Mouse (Mus musculus) layer of hippocampus, adult 8-10 months (tissue): ENCODE measurements around the gene Traf7. TPM values are rescaled to one million over a fixed set of nuclear protein-coding genes. Genes with fewer than 3 reads are reported as not detected.

Source experiments
- total RNA-seq, 4 experiments: library from RNA; stranded (reverse); gene quantifications; 2 replicates each; pipeline ENCODE4 v1.2.4; 2022

The Traf7 gene
- total RNA-seq, 4 experiments from 2014 or later, result 82.9 to 106 (median 97.4) TPM

Other genes starting within 250 kb of the Traf7 start
- gene Abca17, start 176.9 kb downstream of the Traf7 start, total RNA-seq, result 1 to 10 TPM in 1 of 4 experiments, under 1 TPM in 3; 0.49 to 1.1 (median 0.75) TPM
- 10 to 100 TPM; 63.7 to 69.3 (median 67.1) TPM for gene Abca3, start 176.0 kb downstream of the Traf7 start, total RNA-seq
- 100 to 1,000 TPM; 122 to 134 (median 134) TPM for gene Rnps1, start 113.4 kb downstream of the Traf7 start, total RNA-seq
- 10 to 100 TPM; 23.1 to 33.9 (median 27.9) TPM for gene Eci1, start 101.3 kb downstream of the Traf7 start, total RNA-seq
- gene Dnase1l2, start 84.8 kb downstream of the Traf7 start, total RNA-seq, result 10 to 100 TPM in 1 of 4 experiments, 1 to 10 TPM in 3; 5.8 to 12.1 (median 8.2) TPM
- gene E4f1, start 57.6 kb downstream of the Traf7 start, total RNA-seq, result 10 to 100 TPM; 31.0 to 44.2 (median 38.4) TPM
- 10 to 100 TPM; 54.8 to 62.3 (median 57.7) TPM for gene Pgp, start 57.5 kb downstream of the Traf7 start, total RNA-seq
- gene Bricd5, start 54.1 kb downstream of the Traf7 start, total RNA-seq, result 1 to 10 TPM in 2 of 4 experiments, under 1 TPM in 2; 0.90 to 2.0 (median 1.4) TPM
- 10 to 100 TPM; 39.7 to 43.9 (median 41.9) TPM for gene Mlst8, start 48.9 kb downstream of the Traf7 start, total RNA-seq
- gene Caskin1, start 39.3 kb downstream of the Traf7 start, total RNA-seq, result 100 to 1,000 TPM; 134 to 172 (median 153) TPM
- 10 to 100 TPM; 63.4 to 66.7 (median 65.6) TPM for gene Rab26, start 6.3 kb upstream of the Traf7 start, total RNA-seq
- 100 to 1,000 TPM in 1 of 4 experiments, 10 to 100 TPM in 3; 72.1 to 120 (median 88.4) TPM for gene Pkd1, start 21.9 kb upstream of the Traf7 start, total RNA-seq
- gene Tsc2, start 104.7 kb upstream of the Traf7 start, total RNA-seq, result 100 to 1,000 TPM; 149 to 212 (median 191) TPM
- gene Nthl1, start 104.7 kb upstream of the Traf7 start, total RNA-seq, result 1 to 10 TPM; 6.5 to 9.1 (median 7.6) TPM
- 10 to 100 TPM; 41.9 to 48.7 (median 44.1) TPM for gene Slc9a3r2, start 122.4 kb upstream of the Traf7 start, total RNA-seq
- gene Npw, start 130.5 kb upstream of the Traf7 start, total RNA-seq, result 1 to 10 TPM in 3 of 4 experiments, not detected in 1; 1.1 to 2.6 (median 2.5) TPM
- gene Zfp598, start 141.7 kb upstream of the Traf7 start, total RNA-seq, result 10 to 100 TPM; 36.8 to 41.6 (median 38.2) TPM
- gene Syngr3, start 162.0 kb upstream of the Traf7 start, total RNA-seq, result 100 to 1,000 TPM; 137 to 165 (median 150) TPM
- 10 to 100 TPM; 17.9 to 23.4 (median 21.1) TPM for gene Gfer, start 168.2 kb upstream of the Traf7 start, total RNA-seq
- 1 to 10 TPM; 2.0 to 4.3 (median 3.4) TPM for gene Noxo1, start 168.3 kb upstream of the Traf7 start, total RNA-seq
- 10 to 100 TPM; 24.2 to 32.3 (median 27.8) TPM for gene Tbl3, start 179.7 kb upstream of the Traf7 start, total RNA-seq
- under 1 TPM in 2 of 4 experiments, not detected in 2; 0.36 to 0.47 TPM for gene Rnf151, start 190.1 kb upstream of the Traf7 start, total RNA-seq
- 100 to 1,000 TPM; 282 to 365 (median 323) TPM for gene Rps2, start 190.2 kb upstream of the Traf7 start, total RNA-seq
- 100 to 1,000 TPM; 214 to 227 (median 222) TPM for gene Ndufb10, start 196.5 kb upstream of the Traf7 start, total RNA-seq
- under 1 TPM; 0.23 to 0.77 (median 0.54) TPM for gene Rpl3l, start 199.9 kb upstream of the Traf7 start, total RNA-seq
- 10 to 100 TPM; 41.1 to 50.5 (median 47.2) TPM for gene Msrb1, start 208.7 kb upstream of the Traf7 start, total RNA-seq
- under 1 TPM in 1 of 4 experiments, not detected in 3; 0.23 TPM for gene Hs3st6, start 225.1 kb upstream of the Traf7 start, total RNA-seq